In the genomic region with DNA sequence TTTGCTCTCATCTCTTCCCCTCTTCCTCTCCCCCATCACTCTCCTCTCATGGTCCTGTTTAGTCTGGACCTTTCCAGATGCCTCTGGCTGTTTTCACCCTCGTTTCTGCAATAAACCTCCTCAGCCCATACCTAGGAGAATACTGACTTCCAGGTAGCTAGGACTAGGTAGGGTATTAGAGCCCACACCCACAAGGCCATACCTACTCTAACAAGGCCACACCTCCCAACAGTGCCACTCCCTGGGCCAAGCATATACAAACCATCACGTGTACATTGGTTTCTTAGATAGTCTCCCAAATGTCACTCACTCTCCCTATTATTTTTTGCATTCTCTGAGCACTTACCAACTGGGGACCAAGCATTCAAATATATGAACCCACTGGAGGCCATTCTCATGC, we compare ENCODE assay signal across 32 mouse cellular contexts.
"Had no signal": no experiment of that assay in that cellular context is flagged by ENCODE, and none has a peak within 500 bp of the region (broad histone marks: within the 10 kb centered on the region; RNA-seq: fewer than 3 reads in every experiment).

No protein-coding gene starts in this region.

- H3K4me3 ChIP-seq: heart, adult 2 months; heart, embryonic 10.5 days; heart, embryonic 12.5 days; heart, embryonic 13.5 days; heart, embryonic 15.5 days; hindbrain, embryonic 10.5 days; hindbrain, embryonic 12.5 days; hindbrain, embryonic 13.5 days; hindbrain, embryonic 15.5 days; layer of hippocampus, adult 2 months; left cerebral cortex, adult 2 months had no signal

- H3K9me3 ChIP-seq: heart, embryonic 10.5 days; heart, embryonic 12.5 days; heart, embryonic 13.5 days; heart, embryonic 15.5 days; hindbrain, embryonic 10.5 days; hindbrain, embryonic 12.5 days; hindbrain, embryonic 13.5 days; hindbrain, embryonic 15.5 days had no signal

- DNase-seq: heart, adult 2 months; heart, postnatal 10 days; heart, postnatal 36 days; heart, postnatal 4 days; kidney, adult 11 months; kidney, adult 18-20 months; kidney, adult 2 months; kidney, adult 8-10 months; kidney, adult 9 months; kidney, postnatal 10 days; kidney, postnatal 14 days; kidney, postnatal 25 days; kidney, postnatal 36 days; kidney, postnatal 4 days; layer of hippocampus, adult 9-11 months; layer of hippocampus, postnatal 36 days had no signal

- H3K36me3 ChIP-seq: heart, embryonic 10.5 days; heart, embryonic 12.5 days; heart, embryonic 13.5 days; heart, embryonic 15.5 days; hindbrain, embryonic 10.5 days; hindbrain, embryonic 12.5 days; hindbrain, embryonic 13.5 days; hindbrain, embryonic 15.5 days had no signal

- ATAC-seq: hindbrain, embryonic 16.5 days; hindbrain, postnatal 0 days; inflammation-experienced regulatory T-cells, adult 6 months had no signal

- H3K4me1 ChIP-seq: heart, embryonic 10.5 days; heart, embryonic 12.5 days; heart, embryonic 13.5 days; heart, embryonic 15.5 days; hindbrain, embryonic 10.5 days; hindbrain, embryonic 12.5 days; hindbrain, embryonic 13.5 days; hindbrain, embryonic 15.5 days had no signal

- H3K27ac ChIP-seq: heart, adult 2 months; heart, embryonic 10.5 days; heart, embryonic 13.5 days; heart, embryonic 15.5 days; hindbrain, embryonic 10.5 days; hindbrain, embryonic 12.5 days; hindbrain, embryonic 13.5 days; hindbrain, embryonic 14.5 days; hindbrain, embryonic 15.5 days; hindbrain, postnatal 0 days; kidney, postnatal 0 days; layer of hippocampus, adult 2 months; left cerebral cortex, adult 2 months had no signal

- H3K4me2 ChIP-seq: heart, embryonic 11.5 days; heart, embryonic 12.5 days; heart, embryonic 13.5 days; heart, embryonic 15.5 days; hindbrain, embryonic 12.5 days; hindbrain, embryonic 13.5 days; hindbrain, embryonic 14.5 days; hindbrain, embryonic 15.5 days had no signal

- H3K27me3 ChIP-seq: heart, embryonic 12.5 days; heart, embryonic 13.5 days; heart, embryonic 15.5 days; hindbrain, embryonic 12.5 days; hindbrain, embryonic 13.5 days; hindbrain, embryonic 15.5 days had no signal

- H3K9ac ChIP-seq: heart, embryonic 12.5 days; heart, embryonic 13.5 days; heart, embryonic 15.5 days; hindbrain, embryonic 12.5 days; hindbrain, embryonic 13.5 days; hindbrain, embryonic 14.5 days; hindbrain, embryonic 15.5 days had no signal
